ENCODE assay signal across 8 mouse cellular contexts in genomic region chr6:29211146-29211545, GRCm38 (mm10). TPM values are rescaled to one million over a fixed set of nuclear protein-coding genes. Genes with fewer than 3 reads are reported as not detected.
DNase-seq lines count a peak whose midpoint lies in the region; ATAC-seq and TF ChIP-seq lines count a peak whose summit lies in the region.

No protein-coding gene starts in this region.

- H3K27ac ChIP-seq in CH12.LX (ENCODE audit: insufficient read depth, low read depth) = peak overlapping the region; percentile 29; the same call in 1 of the 2 replicates
- H3K27ac ChIP-seq in embryonic facial prominence, embryonic 13.5 days = no peak overlapping the region
- no peak overlapping the region for H3K27ac ChIP-seq in limb, embryonic 13.5 days

- H3K9ac ChIP-seq in CH12.LX (ENCODE audit: insufficient read depth, low read depth) = peak overlapping the region; percentile 48
- peak overlapping the region; percentile 81 for H3K9ac ChIP-seq in embryonic facial prominence, embryonic 13.5 days
- peak overlapping the region; percentile 78 for H3K9ac ChIP-seq in limb, embryonic 13.5 days

- H3K36me3 ChIP-seq in CH12.LX (replicated peaks in 1 of 2; ENCODE audit: control insufficient read depth in 1 of 2, insufficient read depth in 1 of 2, low read length in 1 of 2) = peaks cover 8 to 18% of the 10 kb centered on the region in 2 experiments
- peaks cover 9% of the 10 kb centered on the region for H3K36me3 ChIP-seq in embryonic facial prominence, embryonic 13.5 days
- peaks cover 18% of the 10 kb centered on the region for H3K36me3 ChIP-seq in limb, embryonic 13.5 days

- WGBS in embryonic facial prominence, embryonic 13.5 days = 29% methylated on average over 7 of the region's 7 CpGs
- WGBS in limb, embryonic 13.5 days = 18% methylated on average over 7 of the region's 7 CpGs

- no peaks in the 10 kb centered on the region for H3K9me3 ChIP-seq in CH12.LX (replicated peaks; ENCODE audit: low read length)
- H3K9me3 ChIP-seq in embryonic facial prominence, embryonic 13.5 days = no peaks in the 10 kb centered on the region
- H3K9me3 ChIP-seq in limb, embryonic 13.5 days = no peaks in the 10 kb centered on the region

- peaks cover 10 to 68% of the 10 kb centered on the region in 2 experiments for H3K4me1 ChIP-seq in CH12.LX (ENCODE audit: control insufficient read depth in 1 of 2, insufficient read depth in 2 of 2)
- peaks cover 31% of the 10 kb centered on the region for H3K4me1 ChIP-seq in embryonic facial prominence, embryonic 13.5 days
- H3K4me1 ChIP-seq in limb, embryonic 13.5 days = peaks cover 41% of the 10 kb centered on the region

- H3K79me2 ChIP-seq in CH12.LX (replicated peaks; ENCODE audit: control insufficient read depth, extremely low read depth, insufficient read depth, poor library complexity, severe bottlenecking) = 0 out of 2 replicates have a peak, but pooled peaks cover 2% of the 10 kb centered on the region

- TF ChIP-seq POLR2A in CH12.LX (IDR thresholded peaks at IDR 0.05; ENCODE audit: low read depth, low read length) = no peak

- ATAC-seq in embryonic facial prominence, embryonic 13.5 days (ENCODE audit: insufficient number of reproducible peaks, insufficient read depth, low FRiP score, low TSS enrichment, low read depth) = no peak
- ATAC-seq in limb, embryonic 13.5 days (ENCODE audit: low FRiP score, low read depth) = no peak
- ATAC-seq in inflammation-experienced regulatory T-cells, adult 6 months = no peak

- peaks cover 40% of the 10 kb centered on the region for H3K27me3 ChIP-seq in CH12.LX (replicated peaks)
- H3K27me3 ChIP-seq in embryonic facial prominence, embryonic 13.5 days = peaks cover 30% of the 10 kb centered on the region
- peaks cover 28% of the 10 kb centered on the region for H3K27me3 ChIP-seq in limb, embryonic 13.5 days

- DNase-seq in heart, adult 11 months = peak; percentile 91
- DNase-seq in heart, postnatal 25 days (ENCODE audit: low spot score) = no peak
- no peak for DNase-seq in CH12.LX (ENCODE audit: extremely low read depth)
- DNase-seq in right cerebral cortex, adult 2 months (ENCODE audit: low spot score in 2 of 2) = no peak
- DNase-seq in retina, embryonic 14.5 days (ENCODE audit: low spot score) = no peak

- peak overlapping the region; percentile 70 to 79 (median 76) for H3K4me3 ChIP-seq in CH12.LX (replicated peaks in 1 of 3; ENCODE audit: low read depth in 2 of 3, low read length in 2 of 3, poor library complexity in 1 of 3)
- peak overlapping the region; percentile 72 for H3K4me3 ChIP-seq in embryonic facial prominence, embryonic 13.5 days
- H3K4me3 ChIP-seq in limb, embryonic 13.5 days = peak overlapping the region; percentile 70

- intact Hi-C loops in heart, postnatal 25 days (cut with DNase I) = no loop called here

- TF ChIP-seq CTCF in CH12.LX (conservative IDR thresholded peaks at IDR 0.05 in 1 of 2, IDR thresholded peaks at IDR 0.05 in 1 of 2; ENCODE audit: low read depth in 2 of 2, low read length in 2 of 2) = peak in 1 of 2 experiments; percentile 29; a peak in 1 of 4 replicates

- dilution Hi-C loops in CH12.LX (cut with MboI; ENCODE audit: extremely low pct_ligation_motif_present, extremely low pct_unique_long_range_greater_than_20kb, low sequenced_read_pairs) = no loop called here

- no peak for TF ChIP-seq RAD21 in CH12.LX (IDR thresholded peaks at IDR 0.05; ENCODE audit: low read depth, low read length)

- peak overlapping the region; percentile 80 for H3K4me2 ChIP-seq in CH12.LX (ENCODE audit: insufficient read depth, low read depth, poor library complexity, severe bottlenecking)
- H3K4me2 ChIP-seq in embryonic facial prominence, embryonic 13.5 days = peak overlapping the region; percentile 93
- H3K4me2 ChIP-seq in limb, embryonic 13.5 days (replicated peaks) = peak overlapping the region; percentile 91

- in situ Hi-C loops in CH12.LX (cut with MboI; ENCODE audit: low pct_ligation_motif_present, low pct_unique_long_range_greater_than_20kb, low sequenced_read_pairs) = no loop called here

- TF ChIP-seq EP300 in CH12.LX (IDR thresholded peaks at IDR 0.05; ENCODE audit: low read length) = no peak

TF ChIP-seq in CH12.LX, 34 proteins besides CTCF, POLR2A, EP300 and RAD21:
- TF ChIP-seq GABPA (IDR thresholded peaks at IDR 0.05; ENCODE audit: insufficient replicate concordance, low read depth, low read length) (no peak), CHD1 (IDR thresholded peaks at IDR 0.05; ENCODE audit: low read depth, low read length) (no peak), NRF1 (IDR thresholded peaks at IDR 0.05; ENCODE audit: low read depth, low read length) (no peak), IRF4 (IDR thresholded peaks at IDR 0.05; ENCODE audit: low read depth, low read length) (no peak), RCOR1 (conservative IDR thresholded peaks at IDR 0.05; ENCODE audit: low read depth, low read length) (no peak), POLR2AphosphoS2 (IDR thresholded peaks at IDR 0.05; ENCODE audit: low read depth, low read length) (no peak), TBP (conservative IDR thresholded peaks at IDR 0.05; ENCODE audit: low read depth, low read length) (no peak), ETS1 (conservative IDR thresholded peaks at IDR 0.05; ENCODE audit: low read depth, low read length) (no peak)

RNA-seq across cellular contexts. Expression of gene Impdh1, which starts 5.0 kb away (rescaled TPM):
- 10 to 100 TPM; 22.7 to 23.0 TPM for total RNA-seq in heart, postnatal 25 days (2021)
- total RNA-seq in CH12.LX (2012; rRNA removed) = 14.9 and 17.3 TPM in 2 replicates
- 2.5 and 3.1 TPM in 2 replicates for total RNA-seq in CH12.LX (2014; rRNA removed)
- polyA plus RNA-seq in CH12.LX (2012; ENCODE audit: insufficient read length, low read depth) = 19.6 and 21.6 TPM in 2 replicates
- 39.1 and 39.5 TPM in 2 replicates for polyA plus RNA-seq in embryonic facial prominence, embryonic 13.5 days (2015; fragmentation: Nextera tagmentation; extraction: Ambion mirVana)
- 49.9 and 51.7 TPM in 2 replicates for polyA plus RNA-seq in limb, embryonic 13.5 days (2015; fragmentation: Nextera tagmentation; extraction: Ambion mirVana)
- 10 to 100 TPM; 10.7 to 21.0 (median 14.8) TPM for polyA plus RNA-seq in inflammation-experienced regulatory T-cells, adult 6 months (2017; shearing (Covaris generic))

RNA-seq across cellular contexts. Expression of gene Prrt4, which starts 31.8 kb away (rescaled TPM):
- total RNA-seq in heart, postnatal 25 days (2021) = 1 to 10 TPM; 3.1 to 3.6 TPM
- total RNA-seq in CH12.LX (2012; rRNA removed) (not detected in 2 replicates), CH12.LX (2014; rRNA removed) (not detected in 2 replicates)
- not detected in 2 replicates for polyA plus RNA-seq in CH12.LX (2012; ENCODE audit: insufficient read length, low read depth)
- 1.2 and 1.3 TPM in 2 replicates for polyA plus RNA-seq in embryonic facial prominence, embryonic 13.5 days (2015; fragmentation: Nextera tagmentation; extraction: Ambion mirVana)
- polyA plus RNA-seq in limb, embryonic 13.5 days (2015; fragmentation: Nextera tagmentation; extraction: Ambion mirVana) = 0.90 and 1.3 TPM in 2 replicates
- not detected for polyA plus RNA-seq in inflammation-experienced regulatory T-cells, adult 6 months (2017; shearing (Covaris generic))

RNA-seq across cellular contexts. Expression of gene Rbm28, which starts 46.3 kb away (rescaled TPM):
- total RNA-seq in heart, postnatal 25 days (2021) = 10 to 100 TPM; 18.3 to 18.4 TPM
- total RNA-seq in CH12.LX (2012; rRNA removed) (37.6 and 46.7 TPM in 2 replicates), CH12.LX (2014; rRNA removed) (56.2 and 63.9 TPM in 2 replicates)
- polyA plus RNA-seq in CH12.LX (2012; ENCODE audit: insufficient read length, low read depth) = 103 and 109 TPM in 2 replicates
- 47.4 and 50.6 TPM in 2 replicates for polyA plus RNA-seq in embryonic facial prominence, embryonic 13.5 days (2015; fragmentation: Nextera tagmentation; extraction: Ambion mirVana)
- polyA plus RNA-seq in limb, embryonic 13.5 days (2015; fragmentation: Nextera tagmentation; extraction: Ambion mirVana) = 46.6 and 52.3 TPM in 2 replicates
- 10 to 100 TPM; 51.7 to 58.2 (median 54.8) TPM for polyA plus RNA-seq in inflammation-experienced regulatory T-cells, adult 6 months (2017; shearing (Covaris generic))
